Mouse (Mus musculus): ENCODE data around the gene Tnk1.
A peak's percentile ranks its signal among the peaks of the same experiment; 100 is the strongest.

DNA sequence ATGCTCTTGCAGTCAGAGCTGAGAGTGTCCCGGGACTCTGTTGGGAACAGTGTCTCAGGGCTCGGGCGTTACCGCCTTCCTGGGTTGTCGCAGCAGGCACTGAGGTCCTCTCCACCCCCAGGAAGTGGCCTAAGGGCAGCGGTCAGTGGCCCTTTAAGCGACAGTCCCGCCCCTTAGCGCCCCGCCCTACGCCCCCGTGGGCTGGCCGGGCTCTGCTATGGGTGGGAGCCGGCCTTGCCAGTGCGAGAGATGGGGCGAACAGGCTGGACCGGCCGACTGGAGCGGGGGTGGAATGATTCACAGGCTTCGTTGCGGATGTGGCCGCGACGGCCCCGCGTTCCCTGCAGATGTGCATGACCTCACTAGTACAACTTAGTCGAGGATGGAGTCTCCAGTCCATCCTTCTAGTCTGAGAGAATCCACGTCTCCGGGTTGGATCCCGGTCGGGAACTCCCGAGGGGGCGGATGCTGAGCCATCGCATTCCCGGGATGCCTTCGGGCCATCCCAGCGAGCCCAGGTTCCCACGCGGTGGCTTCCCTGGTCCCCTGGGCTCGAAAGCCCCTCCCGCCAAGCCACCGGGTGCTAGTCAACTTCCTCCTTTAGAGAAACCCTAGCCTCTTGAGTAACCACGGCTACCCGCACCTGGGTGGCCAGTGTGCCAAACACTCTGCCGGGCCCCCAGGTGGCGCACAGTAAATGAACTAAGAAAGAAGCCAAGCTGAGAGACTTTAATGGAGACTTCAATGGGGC, 22.5 kb upstream of the Tnk1 start, which contains the start of gene Kctd11:
- TF ChIP-seq CTCF (IDR thresholded peaks at IDR 0.05; ENCODE audit: low read depth): peak; percentile 26
- peak; percentile 68 for TF ChIP-seq EP300 (IDR thresholded peaks at IDR 0.05; ENCODE audit: low read depth)
